Mouse (Mus musculus): Measurements from ENCODE around the gene Disp2. TPM values are rescaled to one million over a fixed set of nuclear protein-coding genes. Genes with fewer than 3 reads are reported as not detected.

The Disp2 gene
- polyA plus RNA-seq, 1 experiment from 2014 or later: 50.4 TPM

DNA sequence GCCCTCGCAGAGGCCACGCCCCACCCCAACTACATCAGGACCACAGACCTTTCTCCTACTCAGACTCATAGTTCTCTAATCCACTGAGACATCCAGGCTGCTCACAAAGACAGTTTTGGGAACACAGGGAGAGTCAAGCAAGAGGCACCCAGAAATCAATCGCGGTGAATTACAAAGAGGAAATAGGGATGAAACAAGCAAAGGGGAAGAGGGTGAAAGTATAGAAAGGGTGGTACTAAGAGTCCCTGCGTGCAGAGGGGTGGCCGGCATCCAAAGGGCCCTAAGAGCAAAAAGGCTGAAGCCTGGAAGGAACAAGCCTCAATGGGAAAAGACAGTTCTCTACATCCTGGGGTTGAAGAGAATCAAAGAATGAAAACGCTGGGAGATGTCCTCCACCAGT is 34.9 kb upstream of the Disp2 start:
- no peaks in the 10 kb centered on the region for H3K36me3 ChIP-seq (ENCODE audit: control insufficient read depth, insufficient read depth, low read length)
- H3K9me3 ChIP-seq (ENCODE audit: control insufficient read depth, low read length): no peaks in the 10 kb centered on the region
- peaks cover 6% of the 10 kb centered on the region; the same call in 1 of the 2 replicates for H3K27me3 ChIP-seq (ENCODE audit: control insufficient read depth, insufficient read depth, low read length)
- ATAC-seq (ENCODE audit: low FRiP score, low TSS enrichment): no peak
- H3K4me1 ChIP-seq (ENCODE audit: control insufficient read depth, insufficient read depth, low read length): peaks cover 33% of the 10 kb centered on the region
- H3K27ac ChIP-seq (replicated peaks; ENCODE audit: low read depth, low read length): no peak overlapping the region
- peak overlapping the region; percentile 87; the same call in 1 of the 2 replicates for H3K4me3 ChIP-seq (replicated peaks; ENCODE audit: low read depth, low read length)
- H3K4me2 ChIP-seq (ENCODE audit: low read length): peak overlapping the region; percentile 92
- WGBS: 3% methylated on average over 7 of the region's 7 CpGs
- DNase-seq: no peak
- H3K9ac ChIP-seq (replicated peaks; ENCODE audit: low read length): no peak overlapping the region

DNA sequence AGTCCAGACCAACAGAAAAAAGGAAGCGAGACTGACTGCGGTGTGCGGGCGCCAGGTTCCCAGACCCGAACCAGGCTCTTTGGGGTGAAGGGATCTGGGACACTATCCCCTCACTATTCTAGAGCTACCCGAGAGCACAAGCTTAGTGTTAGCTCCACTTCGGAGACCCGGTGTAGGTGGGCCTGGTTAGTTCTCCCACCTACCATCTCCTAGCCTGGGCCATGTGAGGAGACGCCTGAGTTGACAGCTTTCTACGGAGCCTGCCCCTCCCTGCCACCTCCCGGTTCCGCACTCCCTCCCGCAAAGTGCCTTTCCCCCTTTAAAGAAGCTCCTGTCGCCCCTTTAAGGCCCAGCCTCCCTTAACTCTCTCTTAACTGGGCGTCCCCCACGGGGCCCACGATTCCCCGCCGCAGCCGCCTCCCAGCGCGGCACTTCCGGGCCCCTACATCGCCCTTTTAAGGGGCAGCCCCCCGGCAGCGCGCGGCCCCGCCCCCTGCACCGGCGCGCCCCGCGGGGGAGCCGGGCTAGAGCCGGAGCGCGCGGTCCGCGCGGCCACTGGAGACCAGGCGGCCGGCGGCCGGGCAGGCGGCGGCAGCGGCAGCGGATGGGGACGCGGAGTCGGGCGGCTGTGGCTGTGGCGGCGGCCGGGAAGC is 34.2 kb upstream of the Disp2 start, which contains the start of gene Inafm2:
TSS of gene Inafm2 (plus strand) at position 527 of the 653 bp plus-strand sequence.
- WGBS: 1% methylated on average over 56 of the region's 57 CpGs
- peaks cover 39% of the 10 kb centered on the region for H3K4me1 ChIP-seq (ENCODE audit: control insufficient read depth, insufficient read depth, low read length)

DNA sequence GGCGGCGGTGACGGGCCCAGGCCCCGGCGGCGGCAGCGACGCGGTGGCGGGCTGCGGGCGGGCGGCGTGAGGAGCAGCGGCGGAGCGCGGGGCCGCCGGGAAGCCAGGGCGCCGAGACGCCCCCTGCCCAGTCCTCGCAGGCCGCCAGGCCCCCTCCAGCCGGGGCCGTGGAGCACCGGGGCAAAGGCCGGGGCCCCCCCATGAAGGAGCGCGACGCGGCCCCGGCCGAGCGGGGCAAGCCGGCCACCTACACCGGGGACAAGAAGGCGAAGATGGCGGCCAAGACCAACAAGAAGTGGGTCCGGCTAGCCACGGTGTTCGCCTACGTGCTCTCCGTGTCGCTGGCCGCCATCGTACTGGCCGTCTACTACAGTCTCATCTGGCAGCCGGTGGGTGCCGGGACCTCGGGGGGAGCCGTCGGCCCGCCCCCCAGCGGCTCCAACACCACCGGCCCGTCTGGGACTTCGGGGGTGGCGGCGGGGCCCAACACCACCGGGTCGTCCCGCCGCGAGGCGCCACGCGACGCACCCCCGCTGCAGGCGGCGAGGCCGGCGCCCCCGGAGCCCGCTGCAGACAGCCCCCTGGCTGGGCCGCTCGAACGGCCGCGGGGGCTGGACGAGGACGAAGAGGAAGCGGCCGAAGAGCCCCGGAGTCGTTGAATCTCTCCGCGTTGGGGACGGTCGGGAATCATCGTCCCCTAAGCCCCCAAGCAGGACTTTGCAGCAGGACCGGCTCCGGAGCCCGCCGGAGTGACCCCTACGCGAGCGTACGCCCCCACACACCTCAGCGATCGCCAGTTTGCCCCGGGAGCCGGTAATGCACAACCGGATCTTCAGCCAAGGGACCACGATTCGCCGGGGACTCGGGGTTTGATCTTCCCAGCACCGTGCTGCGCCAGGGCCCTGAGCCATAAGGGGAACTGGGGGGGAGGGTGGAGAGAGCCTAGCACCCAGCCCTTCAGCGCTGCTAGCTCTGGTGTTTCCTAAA is 33.3 kb upstream of the Disp2 start:
- H3K27ac ChIP-seq (replicated peaks; ENCODE audit: low read depth, low read length): peak overlapping the region; percentile 81
- peaks cover 39% of the 10 kb centered on the region for H3K4me1 ChIP-seq (ENCODE audit: control insufficient read depth, insufficient read depth, low read length)
- peak overlapping the region; percentile 87 for H3K4me3 ChIP-seq (replicated peaks; ENCODE audit: low read depth, low read length)
- no peaks in the 10 kb centered on the region for H3K36me3 ChIP-seq (ENCODE audit: control insufficient read depth, insufficient read depth, low read length)
- peak overlapping the region; percentile 91 for H3K9ac ChIP-seq (replicated peaks; ENCODE audit: low read length)
- H3K9me3 ChIP-seq (ENCODE audit: control insufficient read depth, low read length): no peaks in the 10 kb centered on the region
- peak; percentile 70 for DNase-seq
- WGBS: under 1% methylated on average over 100 of the region's 113 CpGs
- H3K27me3 ChIP-seq (ENCODE audit: control insufficient read depth, insufficient read depth, low read length): peaks cover 6% of the 10 kb centered on the region; the same call in 1 of the 2 replicates
- peak overlapping the region; percentile 92 for H3K4me2 ChIP-seq (ENCODE audit: low read length)
- peak; percentile 71 for ATAC-seq (ENCODE audit: low FRiP score, low TSS enrichment)

More for the DNA sequence above, 34.2 kb upstream of the Disp2 start, which contains the start of gene Inafm2:
- H3K9me3 ChIP-seq (ENCODE audit: control insufficient read depth, low read length): no peaks in the 10 kb centered on the region
- peaks cover 6% of the 10 kb centered on the region; the same call in 1 of the 2 replicates for H3K27me3 ChIP-seq (ENCODE audit: control insufficient read depth, insufficient read depth, low read length)
- no peaks in the 10 kb centered on the region for H3K36me3 ChIP-seq (ENCODE audit: control insufficient read depth, insufficient read depth, low read length)
- H3K4me2 ChIP-seq (ENCODE audit: low read length): peak within 1 kb of the TSS; percentile 92
- H3K27ac ChIP-seq (replicated peaks; ENCODE audit: low read depth, low read length): peak within 1 kb of the TSS; percentile 81
- H3K9ac ChIP-seq (replicated peaks; ENCODE audit: low read length): peak within 1 kb of the TSS; percentile 91
- ATAC-seq (ENCODE audit: low FRiP score, low TSS enrichment) (peak; percentile 90), DNase-seq (peak; percentile 97)
- H3K4me3 ChIP-seq (replicated peaks; ENCODE audit: low read depth, low read length): peak within 1 kb of the TSS; percentile 87

DNA sequence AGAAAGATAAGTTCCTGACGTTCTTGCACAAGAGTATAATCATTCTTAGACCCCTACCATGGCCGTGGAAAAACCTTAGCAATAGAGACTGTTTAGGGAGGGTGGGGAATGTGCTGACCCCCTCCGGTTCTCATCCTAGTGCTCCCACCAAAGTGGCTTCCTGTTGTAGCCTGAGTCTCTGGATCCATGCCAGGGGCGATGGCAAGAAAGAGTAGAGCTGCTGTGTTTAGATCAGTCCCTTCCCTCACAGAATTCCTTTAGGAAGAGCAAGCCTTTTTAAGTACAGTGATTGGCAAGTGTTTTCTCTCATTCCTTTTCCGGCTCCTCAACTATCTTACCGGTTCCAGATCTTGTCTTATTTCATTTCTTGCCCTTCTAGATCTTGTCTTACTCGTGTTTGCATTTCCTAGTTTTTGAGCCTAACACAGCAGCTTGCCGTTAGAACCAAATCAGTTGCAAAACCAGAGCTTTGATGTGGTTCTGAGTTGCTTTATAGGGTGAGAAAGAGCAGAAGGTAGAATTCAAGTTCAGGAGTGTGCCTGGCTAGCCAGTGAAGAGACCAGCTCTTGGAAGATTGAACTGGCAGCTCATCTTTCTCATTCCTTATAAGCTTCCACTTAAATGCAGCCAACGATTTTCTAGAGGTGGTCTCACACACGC is 32.1 kb upstream of the Disp2 start:
- 38% methylated on average over 10 of the region's 10 CpGs for WGBS
- H3K36me3 ChIP-seq (ENCODE audit: control insufficient read depth, insufficient read depth, low read length): no peaks in the 10 kb centered on the region
- H3K4me3 ChIP-seq (replicated peaks; ENCODE audit: low read depth, low read length): peak overlapping the region; percentile 87
- peak; percentile 62 for DNase-seq
- peaks cover 6% of the 10 kb centered on the region; the same call in 1 of the 2 replicates for H3K27me3 ChIP-seq (ENCODE audit: control insufficient read depth, insufficient read depth, low read length)
- no peak overlapping the region for H3K27ac ChIP-seq (replicated peaks; ENCODE audit: low read depth, low read length)
- H3K9ac ChIP-seq (replicated peaks; ENCODE audit: low read length): no peak overlapping the region; the same call in 1 of the 2 replicates
- peaks cover 39% of the 10 kb centered on the region for H3K4me1 ChIP-seq (ENCODE audit: control insufficient read depth, insufficient read depth, low read length)
- ATAC-seq (ENCODE audit: low FRiP score, low TSS enrichment): no peak
- no peaks in the 10 kb centered on the region for H3K9me3 ChIP-seq (ENCODE audit: control insufficient read depth, low read length)
- peak overlapping the region; percentile 92 for H3K4me2 ChIP-seq (ENCODE audit: low read length)

DNA sequence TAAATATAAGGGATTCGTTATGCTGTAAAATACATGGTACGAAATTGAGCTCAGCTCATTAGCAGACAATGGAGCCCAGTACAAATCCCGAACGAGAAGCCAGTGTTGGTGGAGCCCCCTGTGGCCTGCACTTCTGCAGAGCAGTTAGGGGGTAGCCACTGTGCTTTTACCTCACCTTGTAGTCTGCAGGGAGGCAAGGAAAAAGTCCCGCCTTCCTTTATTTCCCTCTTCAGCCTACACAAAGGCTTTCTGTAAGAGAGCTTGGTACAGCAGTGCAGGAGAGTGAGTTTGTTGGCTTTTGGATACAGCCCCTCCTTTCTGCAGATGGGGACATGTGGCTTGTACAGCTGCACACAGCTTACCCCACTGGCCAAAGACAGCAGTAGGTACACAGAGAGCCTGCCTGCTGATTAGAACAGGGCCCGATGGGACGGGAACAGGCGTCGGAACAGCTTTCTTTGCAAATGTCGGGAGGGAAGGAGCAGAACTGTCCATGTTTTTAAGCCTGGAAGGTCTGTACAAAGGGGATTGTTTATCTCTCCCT is 30.1 kb upstream of the Disp2 start:
- Histone ChIP-seq H3K4me1 (ENCODE audit: control insufficient read depth, insufficient read depth, low read length) (peaks cover 39% of the 10 kb centered on the region), H3K4me2 (ENCODE audit: low read length) (peak overlapping the region; percentile 28), H3K9ac (replicated peaks; ENCODE audit: low read length) (0 out of 2 replicates have a peak overlapping the region, but pooled peaks have one; percentile 13), H3K36me3 (ENCODE audit: control insufficient read depth, insufficient read depth, low read length) (no peaks in the 10 kb centered on the region), H3K4me3 (replicated peaks; ENCODE audit: low read depth, low read length) (no peak overlapping the region), H3K9me3 (ENCODE audit: control insufficient read depth, low read length) (no peaks in the 10 kb centered on the region), H3K27ac (replicated peaks; ENCODE audit: low read depth, low read length) (0 out of 2 replicates have a peak overlapping the region, but pooled peaks have one; percentile 1), H3K27me3 (ENCODE audit: control insufficient read depth, insufficient read depth, low read length) (peaks cover 4% of the 10 kb centered on the region; the same call in 1 of the 2 replicates)
- ATAC-seq (ENCODE audit: low FRiP score, low TSS enrichment) (no peak), DNase-seq (peak; percentile 40)
- 18% methylated on average over 10 of the region's 10 CpGs for WGBS

DNA sequence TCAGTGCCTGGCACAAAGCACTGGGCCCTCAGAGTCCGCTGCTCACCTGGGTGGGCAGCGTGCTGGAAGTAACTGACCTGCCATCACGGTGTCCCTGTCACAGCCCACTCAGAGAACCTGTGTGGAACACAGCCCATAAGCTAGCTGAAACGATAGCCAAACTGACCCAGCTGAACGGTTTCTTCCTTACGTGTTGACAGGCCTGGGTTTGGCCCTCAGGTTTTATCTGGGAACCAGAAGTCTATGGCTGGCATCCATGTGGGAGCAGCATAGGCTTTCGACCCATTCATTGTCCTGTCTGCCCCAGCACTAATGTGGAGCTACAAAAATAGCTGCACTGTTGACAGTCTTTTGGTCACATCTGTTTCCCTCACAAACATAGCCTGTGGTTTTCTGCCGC is 29.0 kb upstream of the Disp2 start:
- Histone ChIP-seq H3K9me3 (ENCODE audit: control insufficient read depth, low read length) (no peaks in the 10 kb centered on the region), H3K4me1 (ENCODE audit: control insufficient read depth, insufficient read depth, low read length) (peaks cover 31% of the 10 kb centered on the region), H3K36me3 (ENCODE audit: control insufficient read depth, insufficient read depth, low read length) (no peaks in the 10 kb centered on the region), H3K27ac (replicated peaks; ENCODE audit: low read depth, low read length) (no peak overlapping the region), H3K27me3 (ENCODE audit: control insufficient read depth, insufficient read depth, low read length) (no peaks in the 10 kb centered on the region), H3K4me3 (replicated peaks; ENCODE audit: low read depth, low read length) (no peak overlapping the region), H3K9ac (replicated peaks; ENCODE audit: low read length) (no peak overlapping the region), H3K4me2 (ENCODE audit: low read length) (no peak overlapping the region)
- ATAC-seq (ENCODE audit: low FRiP score, low TSS enrichment): no peak
- WGBS: 84% methylated on average over 8 of the region's 8 CpGs
- no peak for DNase-seq

DNA sequence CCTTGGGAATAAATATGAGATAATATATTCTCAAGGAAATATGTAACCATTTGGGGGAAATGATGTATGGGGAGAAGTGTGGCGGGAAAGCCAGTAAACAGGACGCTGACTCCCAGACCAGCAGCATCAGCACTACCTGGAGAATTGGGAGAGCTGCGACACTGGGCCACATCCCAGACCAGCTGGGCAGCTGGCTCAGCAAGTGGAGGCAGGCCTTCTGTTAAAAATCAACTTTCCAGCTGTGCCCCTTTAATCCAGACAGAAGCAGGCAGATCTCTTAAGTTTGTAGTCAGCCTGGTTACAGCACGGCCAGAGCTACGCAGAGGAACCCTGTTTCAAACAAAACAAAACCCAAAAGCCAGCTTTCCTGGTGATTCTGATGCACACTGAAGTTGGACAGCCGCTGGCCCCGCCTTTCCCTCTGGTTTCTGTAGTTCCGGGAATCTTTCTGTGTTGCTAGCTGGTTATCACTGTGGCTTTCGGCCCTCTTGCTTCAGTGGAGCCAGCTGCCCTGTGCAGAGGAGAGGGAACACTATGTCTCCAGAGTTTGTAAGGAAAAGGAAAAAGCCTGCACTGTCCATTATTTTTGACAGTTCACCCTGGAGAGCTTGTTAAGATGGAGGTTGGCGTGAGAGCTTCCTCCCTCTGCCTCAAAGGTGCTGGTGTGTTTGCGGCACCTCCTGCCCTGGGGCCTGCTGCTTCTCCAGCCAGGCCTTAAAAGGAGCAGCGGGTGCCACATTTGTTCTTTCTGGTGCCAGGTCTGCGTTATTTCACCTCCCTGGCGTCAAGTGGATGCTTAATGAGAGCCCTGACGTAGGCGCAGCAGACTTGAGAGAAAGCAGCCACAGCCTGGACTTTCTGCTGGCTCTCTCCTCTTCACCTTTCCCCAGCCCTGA is 27.4 kb upstream of the Disp2 start:
- 70% methylated on average over 16 of the region's 16 CpGs for WGBS
- Histone ChIP-seq H3K4me3 (replicated peaks; ENCODE audit: low read depth, low read length) (no peak overlapping the region), H3K9me3 (ENCODE audit: control insufficient read depth, low read length) (no peaks in the 10 kb centered on the region), H3K27me3 (ENCODE audit: control insufficient read depth, insufficient read depth, low read length) (no peaks in the 10 kb centered on the region), H3K27ac (replicated peaks; ENCODE audit: low read depth, low read length) (0 out of 2 replicates have a peak overlapping the region, but pooled peaks have one; percentile 37), H3K4me1 (ENCODE audit: control insufficient read depth, insufficient read depth, low read length) (peaks cover 29% of the 10 kb centered on the region), H3K9ac (replicated peaks; ENCODE audit: low read length) (peak overlapping the region; percentile 29; the same call in 1 of the 2 replicates), H3K36me3 (ENCODE audit: control insufficient read depth, insufficient read depth, low read length) (no peaks in the 10 kb centered on the region), H3K4me2 (ENCODE audit: low read length) (no peak overlapping the region)
- DNase-seq (no peak), ATAC-seq (ENCODE audit: low FRiP score, low TSS enrichment) (no peak)

Measured in midbrain, embryonic 14.5 days (tissue).